Mouse (Mus musculus) embryonic facial prominence, embryonic 10.5 days (tissue): ENCODE results near the gene Adar. TPM values are rescaled to one million over a fixed set of nuclear protein-coding genes. Genes with fewer than 3 reads are reported as not detected.

Source experiments
- DNase-seq: peaks from one replicate; pipeline ENCODE4 v3.0.0-alpha.2; 2017; ENCODE audit warnings: low spot score
- H3K27ac ChIP-seq: fragments of 300-500 bp; sonication (generic); replicated peaks from 2 replicates; pipeline ENCODE4 v1.5.1; 2016; ENCODE audit warnings: mild to moderate bottlenecking
- H3K27me3 ChIP-seq: fragments of 300-500 bp; sonication (generic); replicated peaks from 2 replicates; pipeline ENCODE4 v1.6.1; 2016; ENCODE audit warnings: low read depth, mild to moderate bottlenecking; ENCODE audit not compliant: poor library complexity, severe bottlenecking
- H3K36me3 ChIP-seq: fragments of 300-500 bp; sonication (generic); replicated peaks from 2 replicates; pipeline ENCODE4 v1.6.1; 2016; ENCODE audit warnings: mild to moderate bottlenecking, moderate library complexity
- H3K4me1 ChIP-seq: fragments of 300-500 bp; sonication (generic); 2 replicates; pipeline ENCODE4 v1.6.1; 2016
- H3K4me3 ChIP-seq: fragments of 300-500 bp; sonication (generic); 2 replicates; pipeline ENCODE4 v1.5.1; 2016; ENCODE audit warnings: mild to moderate bottlenecking, moderate library complexity
- H3K9me3 ChIP-seq: fragments of 300-500 bp; sonication (generic); 2 replicates; pipeline ENCODE4 v1.6.1; 2016; ENCODE audit warnings: mild to moderate bottlenecking
- WGBS: fragments of 180-500 bp; shearing (Covaris S2); methylation state at CpG from one replicate; pipeline ENCODE4 v1.1.7; 2016; 5-methylcytosine and 5-hydroxymethylcytosine counted together
- polyA plus RNA-seq: library from polyadenylated mRNA; unstranded; fragments of >200 nt; fragmentation: Nextera tagmentation; extraction: Ambion mirVana; gene quantifications from 2 replicates; pipeline ENCODE4 v1.2.1, GENCODE M21; 2016

Adar gene
- polyA plus RNA-seq, 1 experiment from 2014 or later, result 17.5 TPM

DNA sequence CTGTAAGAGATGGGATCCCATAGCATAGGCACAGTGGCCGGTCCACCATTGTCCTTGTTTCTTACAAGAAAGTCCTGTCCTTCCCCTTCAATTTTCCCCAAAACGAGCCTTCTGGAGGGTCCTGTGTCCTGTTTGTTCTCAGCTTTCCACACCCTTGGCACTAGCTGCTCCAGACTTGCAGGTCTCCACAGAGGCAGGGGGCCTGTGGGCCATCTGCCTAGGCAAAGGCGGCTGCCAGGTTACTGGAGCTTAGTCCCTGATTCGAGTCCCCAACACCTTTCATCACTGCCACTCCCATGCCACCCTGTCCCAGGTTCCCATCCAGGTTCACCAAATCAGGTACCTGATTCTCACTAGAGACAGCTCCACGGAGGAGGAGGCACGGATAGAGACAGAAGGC, 40.5 kb downstream of the Adar start:
- Histone ChIP-seq H3K9me3 (no peaks in the 10 kb centered on the region), H3K4me3 (no peak overlapping the region), H3K27ac (no peak overlapping the region), H3K4me1 (peaks cover 18% of the 10 kb centered on the region), H3K27me3 (no peaks in the 10 kb centered on the region), H3K36me3 (peaks cover 27% of the 10 kb centered on the region)
- no peak for DNase-seq
- WGBS, result 77% methylated on average over 6 of the region's 6 CpGs

DNA sequence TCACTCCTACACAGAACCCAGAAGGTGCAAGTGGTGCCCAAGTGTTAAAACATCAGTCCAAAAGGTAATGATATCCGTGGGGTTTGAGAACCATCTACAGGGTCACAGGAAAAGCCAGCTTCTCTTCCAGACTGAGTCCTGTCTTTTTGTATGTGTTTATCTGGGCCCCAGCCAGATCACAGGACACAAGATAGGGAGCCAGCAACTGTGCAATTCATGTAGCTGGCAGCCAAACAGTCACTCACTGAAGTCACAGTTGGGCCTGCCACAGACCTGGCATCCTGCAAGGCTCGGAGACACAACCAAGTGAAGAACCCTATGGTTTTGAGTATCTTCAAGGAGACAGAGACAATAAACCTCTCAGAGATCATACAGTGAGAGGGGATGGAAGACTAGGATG, 43.0 kb downstream of the Adar start:
- H3K36me3 ChIP-seq, result peaks cover under 1% of the 10 kb centered on the region
- WGBS, result 88% methylated on average over 2 of the region's 2 CpGs
- DNase-seq, result no peak
- H3K9me3 ChIP-seq, result no peaks in the 10 kb centered on the region
- no peak overlapping the region for H3K4me3 ChIP-seq
- H3K4me1 ChIP-seq, result peaks cover 21% of the 10 kb centered on the region
- H3K27me3 ChIP-seq, result 0 out of 2 replicates have a peak, but pooled peaks cover 6% of the 10 kb centered on the region
- H3K27ac ChIP-seq, result no peak overlapping the region

DNA sequence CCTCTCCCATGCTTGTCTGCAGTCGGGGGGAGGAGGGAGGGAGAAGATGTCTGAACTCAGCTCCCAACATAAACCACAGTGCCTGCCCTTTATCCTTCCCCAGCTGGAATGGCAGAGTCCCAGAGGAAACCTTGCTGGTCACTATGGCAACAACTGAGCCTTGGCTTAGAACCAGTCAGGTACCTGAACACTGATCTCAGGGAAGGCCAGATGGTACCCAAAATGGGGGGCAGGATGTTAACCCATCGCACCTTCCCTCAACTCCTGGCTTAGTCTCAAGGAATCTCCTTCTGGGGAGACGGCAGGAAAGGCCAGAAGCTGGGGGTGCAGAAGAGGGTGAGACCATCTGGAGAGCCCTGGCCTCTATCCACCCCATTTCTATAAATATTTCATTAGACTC, 45.0 kb downstream of the Adar start:
- H3K9me3 ChIP-seq, result no peaks in the 10 kb centered on the region
- peaks cover 34% of the 10 kb centered on the region for H3K4me1 ChIP-seq
- no peak overlapping the region for H3K4me3 ChIP-seq
- H3K27ac ChIP-seq, result no peak overlapping the region
- no peaks in the 10 kb centered on the region for H3K36me3 ChIP-seq
- H3K27me3 ChIP-seq, result peaks cover 18% of the 10 kb centered on the region
- no peak for DNase-seq
- WGBS, result 74% methylated on average over 3 of the region's 3 CpGs

DNA sequence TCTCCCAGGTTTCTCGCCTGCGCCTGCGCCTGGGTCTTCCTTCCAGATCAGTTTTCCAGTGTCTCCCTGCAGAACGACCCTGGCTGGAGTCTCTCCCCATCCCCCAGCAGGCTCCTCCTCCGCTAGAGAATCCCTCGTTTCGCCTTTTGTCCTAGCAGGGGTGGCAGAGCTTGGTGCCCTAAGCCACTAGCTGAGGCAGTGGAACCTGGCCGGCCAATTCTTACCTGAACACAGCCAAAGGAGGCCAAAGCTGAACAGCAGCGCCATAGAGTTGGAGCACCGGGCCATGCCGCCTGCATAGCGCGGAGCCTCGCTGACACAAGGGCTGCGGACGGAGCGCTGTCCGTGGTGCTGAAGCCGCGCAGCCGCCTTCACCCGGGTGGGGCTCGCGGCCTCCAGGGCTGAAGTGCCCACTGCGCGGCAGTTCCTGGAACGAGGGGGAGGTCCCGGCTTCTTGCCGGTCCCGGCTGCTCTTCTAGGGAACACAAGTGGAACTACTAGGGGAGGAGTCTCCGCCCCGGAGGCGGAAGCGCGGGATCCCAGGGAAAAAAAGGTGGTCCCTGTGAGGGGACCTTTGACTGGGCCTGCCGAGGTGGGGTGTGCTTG, 49.4 kb downstream of the Adar start, which contains the start of gene Chrnb2:
Chrnb2 (minus strand) TSS at position 514 of the 606 bp plus-strand sequence.
- H3K27ac ChIP-seq, result peak within 1 kb of the TSS; percentile 16; the same call in 1 of the 2 replicates
- H3K27me3 ChIP-seq, result peaks cover 18% of the 10 kb centered on the region
- no peaks in the 10 kb centered on the region for H3K9me3 ChIP-seq
- peak; percentile 91 for DNase-seq
- peak within 1 kb of the TSS; percentile 48 for H3K4me3 ChIP-seq
- peaks cover 20% of the 10 kb centered on the region for H3K4me1 ChIP-seq
- 0 out of 2 replicates have a peak, but pooled peaks cover under 1% of the 10 kb centered on the region for H3K36me3 ChIP-seq
- WGBS, result under 1% methylated on average over 36 of the region's 36 CpGs

DNA sequence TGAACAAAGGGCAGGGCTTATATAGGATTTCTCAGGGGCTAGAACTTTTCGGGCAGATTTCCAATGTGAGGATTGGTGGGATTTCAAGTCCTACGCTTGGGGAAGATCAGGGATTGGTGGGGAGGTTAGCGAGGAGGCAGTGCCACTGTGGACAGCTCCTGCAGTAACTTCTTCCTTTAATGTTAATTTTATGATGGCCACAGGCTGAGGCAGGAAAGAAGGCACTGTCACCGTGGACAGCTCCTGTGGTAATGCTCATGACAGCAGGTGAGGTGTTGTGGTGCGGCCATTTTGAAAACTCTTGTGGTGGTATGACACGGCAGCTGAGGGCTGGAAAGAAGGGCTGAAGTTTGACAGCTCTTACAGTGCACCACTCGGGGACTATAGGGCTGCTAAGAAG, 54.8 kb downstream of the Adar start:
- H3K4me1 ChIP-seq, result peaks cover 22% of the 10 kb centered on the region

DNA sequence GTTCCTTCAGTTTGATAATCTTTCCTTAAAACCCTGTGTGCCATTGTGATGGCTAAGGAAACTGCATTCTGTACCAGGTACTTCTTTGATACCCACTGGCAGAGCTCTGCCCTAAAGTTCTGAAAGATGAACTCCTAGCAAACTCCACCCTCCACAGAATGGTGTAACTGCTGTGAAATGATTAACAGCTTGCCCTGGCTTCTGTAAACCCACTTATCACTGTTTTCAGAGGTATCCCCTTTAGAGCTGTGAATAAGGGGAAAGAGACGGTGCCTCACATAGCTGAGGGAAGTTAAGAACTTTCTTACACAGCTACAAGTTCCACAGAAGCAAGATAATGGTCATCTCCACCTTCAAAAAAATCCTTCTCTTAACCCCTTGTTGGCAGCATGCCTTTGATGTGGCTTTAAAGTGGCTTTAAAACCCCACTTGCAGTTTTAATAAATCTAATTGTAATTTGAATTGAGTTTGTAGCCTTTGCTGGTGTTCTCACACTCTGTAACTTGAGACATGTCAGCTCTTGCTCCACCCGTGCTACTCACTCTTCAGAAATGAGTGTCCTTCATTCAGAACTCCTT, 55.7 kb downstream of the Adar start:
- Histone ChIP-seq H3K27ac (no peak overlapping the region), H3K36me3 (peaks cover 10% of the 10 kb centered on the region), H3K4me1 (peaks cover 30% of the 10 kb centered on the region), H3K4me3 (no peak overlapping the region), H3K9me3 (no peaks in the 10 kb centered on the region), H3K27me3 (no peaks in the 10 kb centered on the region)
- no peak for DNase-seq
- 57% methylated on average over 2 of the region's 2 CpGs for WGBS

More for the DNA sequence above, 54.8 kb downstream of the Adar start:
- Histone ChIP-seq H3K4me3 (no peak overlapping the region), H3K27me3 (no peaks in the 10 kb centered on the region; the same call in 1 of the 2 replicates), H3K36me3 (0 out of 2 replicates have a peak, but pooled peaks cover 5% of the 10 kb centered on the region), H3K27ac (no peak overlapping the region), H3K9me3 (no peaks in the 10 kb centered on the region)
- 73% methylated on average over 7 of the region's 7 CpGs for WGBS
- no peak for DNase-seq

DNA sequence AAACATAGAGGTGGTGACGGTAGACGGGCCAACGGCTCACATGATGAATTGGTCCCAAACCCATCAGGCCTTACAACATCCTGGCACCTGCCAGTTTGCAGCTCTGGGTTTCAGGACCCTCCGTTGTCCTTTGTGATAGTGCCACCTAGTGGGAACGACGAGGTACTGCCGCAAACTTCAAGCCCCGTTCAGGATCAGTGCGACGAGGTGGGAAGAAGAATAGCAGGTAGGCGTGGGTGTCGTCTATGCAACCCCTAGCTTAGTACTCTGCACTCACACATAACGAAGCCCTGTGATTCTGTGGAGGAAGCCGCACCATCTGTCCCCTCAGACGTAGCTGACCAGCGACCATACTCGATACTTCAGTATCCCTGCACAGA, 57.8 kb downstream of the Adar start:
- Histone ChIP-seq H3K4me3 (peak overlapping the region; percentile 99), H3K4me1 (peaks cover 36% of the 10 kb centered on the region), H3K27me3 (no peaks in the 10 kb centered on the region), H3K36me3 (peaks cover 30% of the 10 kb centered on the region), H3K27ac (peak overlapping the region; percentile 99), H3K9me3 (no peaks in the 10 kb centered on the region)
- 3% methylated on average over 17 of the region's 17 CpGs for WGBS
- peak; percentile 88 for DNase-seq

DNA sequence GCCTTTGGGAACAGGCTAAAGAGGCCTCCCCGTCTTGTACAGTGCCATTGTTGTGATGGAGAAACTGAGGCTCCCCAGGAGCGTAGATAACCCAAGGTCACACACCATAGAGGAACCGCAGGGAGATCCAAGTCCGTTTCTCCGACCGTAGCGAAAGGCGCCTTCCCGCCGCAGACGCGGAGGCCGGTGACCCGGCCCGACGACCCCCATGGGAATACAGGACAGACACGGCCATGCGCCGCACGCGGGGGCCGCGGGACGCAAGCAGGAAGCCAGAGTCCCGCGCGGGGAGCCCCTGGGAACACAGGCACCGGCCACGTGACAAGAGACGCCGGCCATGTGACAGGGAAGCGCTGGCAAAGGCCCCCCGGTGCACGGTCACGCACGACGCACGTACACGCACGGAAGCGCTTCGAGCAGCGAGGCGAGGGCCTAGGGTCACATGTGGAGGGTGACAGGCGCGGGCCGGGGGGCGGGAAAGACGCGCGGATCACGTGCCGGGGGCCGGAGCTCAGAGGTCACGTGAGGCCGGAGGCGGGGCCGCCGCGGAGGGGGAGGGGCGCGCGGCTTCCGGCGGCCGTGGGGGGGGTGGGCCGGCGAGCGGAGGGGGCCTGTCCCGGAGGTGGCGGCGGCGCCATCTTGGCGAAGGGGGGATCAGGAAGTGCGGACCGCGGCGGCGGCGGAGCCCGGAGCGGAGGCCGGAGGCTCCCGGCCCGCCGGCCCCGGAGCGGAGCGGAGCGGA, 58.3 kb downstream of the Adar start, which contains the start of gene Ube2q1:
Ube2q1 (plus strand) TSS at position 649 of the 742 bp plus-strand sequence.
- WGBS, result 1% methylated on average over 90 of the region's 90 CpGs
- peak within 1 kb of the TSS; percentile 99 for H3K4me3 ChIP-seq
- peak within 1 kb of the TSS; percentile 99 for H3K27ac ChIP-seq
- DNase-seq, result peak; percentile 97
- no peaks in the 10 kb centered on the region for H3K27me3 ChIP-seq
- H3K9me3 ChIP-seq, result no peaks in the 10 kb centered on the region
- peaks cover 36% of the 10 kb centered on the region for H3K36me3 ChIP-seq
- peaks cover 36% of the 10 kb centered on the region for H3K4me1 ChIP-seq

DNA sequence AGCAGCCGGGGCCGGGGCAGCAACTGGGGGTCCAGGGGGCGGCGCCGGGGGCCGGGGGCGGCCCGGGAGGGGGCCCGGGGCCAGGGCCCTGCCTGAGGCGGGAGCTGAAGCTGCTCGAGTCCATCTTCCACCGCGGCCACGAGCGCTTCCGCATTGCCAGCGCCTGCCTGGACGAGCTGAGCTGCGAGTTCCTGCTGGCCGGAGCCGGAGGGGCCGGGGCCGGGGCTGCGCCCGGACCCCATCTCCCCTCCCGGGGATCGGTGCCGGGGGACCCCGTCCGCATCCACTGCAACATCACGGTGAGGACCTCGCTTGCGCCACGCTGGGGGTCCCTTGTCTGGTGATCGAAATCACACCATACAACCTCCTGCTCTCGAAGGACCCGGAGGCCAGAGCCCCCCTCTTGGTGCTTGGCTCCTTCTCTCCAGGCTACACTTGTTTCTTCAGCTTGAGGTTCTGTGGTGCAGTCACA, 59.0 kb downstream of the Adar start:
- no peaks in the 10 kb centered on the region for H3K9me3 ChIP-seq
- H3K4me1 ChIP-seq, result peaks cover 36% of the 10 kb centered on the region
- peak overlapping the region; percentile 99 for H3K4me3 ChIP-seq
- no peaks in the 10 kb centered on the region for H3K27me3 ChIP-seq
- H3K36me3 ChIP-seq, result peaks cover 42% of the 10 kb centered on the region
- H3K27ac ChIP-seq, result peak overlapping the region; percentile 99
- DNase-seq, result no peak
- under 1% methylated on average over 37 of the region's 37 CpGs for WGBS

DNA sequence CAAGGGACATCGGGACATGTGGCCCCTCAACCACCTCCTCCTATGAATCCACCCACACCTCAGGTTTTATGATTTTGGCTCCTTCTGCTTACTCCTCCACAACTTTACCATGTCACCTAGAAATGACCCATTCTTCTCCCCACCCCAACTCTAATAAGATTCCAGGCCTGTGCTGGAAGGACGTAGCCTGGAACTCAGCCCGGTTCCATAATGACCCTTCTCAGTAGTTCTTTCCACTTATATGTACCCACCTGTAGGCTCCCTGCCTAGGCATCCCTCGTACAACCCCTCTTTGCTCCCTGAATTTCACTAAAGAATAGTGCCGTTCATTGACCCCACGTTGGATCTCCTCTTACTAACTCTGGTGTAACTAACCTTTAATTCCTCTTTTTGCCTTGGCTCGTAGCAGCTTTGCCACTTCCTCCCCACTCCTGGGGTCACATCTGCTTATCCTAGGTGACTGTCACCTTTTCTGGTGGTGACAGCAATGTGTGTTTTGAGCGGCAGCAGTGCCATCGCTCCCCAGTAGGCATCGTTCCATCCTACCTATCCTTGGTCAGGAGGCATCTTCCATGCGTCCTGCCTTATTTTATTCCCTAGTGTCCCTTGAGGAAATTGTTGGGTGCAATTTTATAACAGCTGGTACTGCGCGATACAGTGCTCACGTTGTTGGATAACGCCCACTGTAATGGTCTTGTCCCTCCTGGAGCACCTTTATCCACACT, 59.6 kb downstream of the Adar start:
- peak overlapping the region; percentile 99 for H3K4me3 ChIP-seq
- no peaks in the 10 kb centered on the region for H3K9me3 ChIP-seq
- H3K27ac ChIP-seq, result peak overlapping the region; percentile 99
- no peaks in the 10 kb centered on the region for H3K27me3 ChIP-seq
- peaks cover 46% of the 10 kb centered on the region for H3K36me3 ChIP-seq
- peaks cover 36% of the 10 kb centered on the region for H3K4me1 ChIP-seq
- 56% methylated on average over 15 of the region's 15 CpGs for whole genome bisulfite sequencing
- no peak for DNase-seq

DNA sequence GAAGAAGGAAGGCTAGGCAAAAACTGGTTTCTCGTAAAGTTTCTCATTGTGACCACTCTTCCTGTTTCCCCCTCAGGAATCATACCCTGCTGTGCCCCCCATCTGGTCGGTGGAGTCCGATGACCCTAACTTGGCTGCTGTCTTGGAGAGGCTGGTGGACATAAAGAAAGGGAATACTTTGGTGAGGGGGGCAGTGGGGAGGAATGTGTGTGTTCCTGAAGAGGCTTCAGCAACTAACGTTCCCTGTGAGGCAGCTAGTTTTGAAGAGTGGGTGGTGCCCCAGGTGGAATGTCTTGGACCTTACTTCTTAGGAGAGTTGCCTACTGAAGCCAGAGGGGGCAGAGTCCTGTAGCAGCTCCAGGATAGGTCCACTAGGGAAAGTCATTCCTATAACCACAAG, 61.2 kb downstream of the Adar start:
- WGBS, result 81% methylated on average over 4 of the region's 4 CpGs
- Histone ChIP-seq H3K4me3 (no peak overlapping the region; the same call in 1 of the 2 replicates), H3K9me3 (no peaks in the 10 kb centered on the region), H3K27me3 (no peaks in the 10 kb centered on the region), H3K27ac (no peak overlapping the region), H3K4me1 (peaks cover 36% of the 10 kb centered on the region), H3K36me3 (peaks cover 59% of the 10 kb centered on the region)
- DNase-seq, result no peak

DNA sequence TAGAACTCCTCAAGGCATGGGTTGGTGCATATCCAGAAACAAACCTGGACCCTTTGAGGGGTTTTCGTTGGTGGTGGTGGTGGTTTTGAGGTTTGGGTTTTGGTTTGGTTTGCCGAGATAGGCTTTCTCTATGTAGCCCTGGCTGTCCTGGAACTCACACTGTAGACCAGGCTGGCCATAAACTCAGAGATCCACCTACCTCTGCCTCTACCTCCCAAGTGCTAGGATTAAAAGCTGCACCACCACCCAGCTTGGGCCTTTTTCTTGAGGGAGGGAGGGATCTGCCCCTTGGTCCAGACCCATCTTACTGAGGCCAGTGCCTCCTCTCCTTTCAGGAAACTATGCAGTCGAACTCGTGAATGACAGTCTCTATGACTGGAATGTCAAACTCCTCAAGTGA, 65.3 kb downstream of the Adar start:
- Histone ChIP-seq H3K27me3 (no peaks in the 10 kb centered on the region), H3K9me3 (no peaks in the 10 kb centered on the region), H3K4me1 (peaks cover 16% of the 10 kb centered on the region), H3K36me3 (peaks cover 91% of the 10 kb centered on the region), H3K27ac (no peak overlapping the region), H3K4me3 (no peak overlapping the region)
- no peak for DNase-seq
- WGBS, result 93% methylated on average over 4 of the region's 4 CpGs
